Mouse (Mus musculus) testis, adult 2 months (tissue): ENCODE data around the gene Echdc3.

Experiments
- CTCF ChIP-seq: fragments of 200-500 bp; IDR thresholded peaks from 2 replicates; pipeline ENCODE4 v1.5.1; 2012; ENCODE audit warnings: low read depth, mild to moderate bottlenecking, inconsistent platforms, low read length, moderate library complexity; ENCODE audit not compliant: control insufficient read depth, insufficient read depth, insufficient replicate concordance
- POLR2A ChIP-seq: fragments of 200-500 bp; IDR thresholded peaks from 2 replicates; pipeline ENCODE4 v1.6.1; 2012; ENCODE audit warnings: low read depth, mild to moderate bottlenecking, inconsistent platforms, low read length, moderate library complexity; ENCODE audit not compliant: control insufficient read depth

GRCm38 (mm10) chr2:6238244-6238643 is 25.4 kb upstream of the Echdc3 start:
- TF ChIP-seq CTCF, result no peak
- no peak for TF ChIP-seq POLR2A
